Mouse (Mus musculus) cerebellum, adult 9-10 months (tissue): ENCODE measurements at regions not wholly inside any gene's neighbourhood (a gene's known extent, or its start where the extent isn't known, plus 50 kb on each side); places are given as distances from the start of the nearest gene placed in this dataset.
A peak's percentile ranks its signal among the peaks of the same experiment; 100 is the strongest.

Source experiments
- DNase-seq: peaks from one replicate; pipeline ENCODE4 v3.0.0; 2022

- DNase-seq = no peak
These were observed 59.7 kb upstream of the Ppara start for GRCm38 (mm10) chr15:85675126-85675525.

GRCm38 (mm10) chr15:85675736-85676135 is 59.0 kb upstream of the Ppara start:
- DNase-seq = no peak

GRCm38 (mm10) chr15:85676156-85676555 is 58.6 kb upstream of the Ppara start:
- DNase-seq = no peak

- DNase-seq = no peak
These were observed 57.9 kb upstream of the Ppara start for GRCm38 (mm10) chr15:85676871-85677270.

- peak; percentile 73 for DNase-seq
These were observed 57.4 kb upstream of the Ppara start for GRCm38 (mm10) chr15:85677381-85677780.

- peak; percentile 92 for DNase-seq
These were observed 56.9 kb upstream of the Ppara start for GRCm38 (mm10) chr15:85677855-85678254.

- peak; percentile 79 for DNase-seq
These were observed 56.4 kb upstream of the Ppara start for GRCm38 (mm10) chr15:85678351-85678895.

- no peak for DNase-seq
These were observed 55.6 kb upstream of the Ppara start for GRCm38 (mm10) chr15:85678981-85679708.

GRCm38 (mm10) chr15:85679864-85680428 is 54.8 kb upstream of the Ppara start:
- peak; percentile 61 for DNase-seq

GRCm38 (mm10) chr15:85680460-85681224 is 54.1 kb upstream of the Ppara start:
- DNase-seq = peak; percentile 63

- peak; percentile 55 for DNase-seq
These were observed 52.7 kb upstream of the Ppara start for GRCm38 (mm10) chr15:85682116-85682515.

- DNase-seq = no peak
These were observed 52.0 kb upstream of the Ppara start for GRCm38 (mm10) chr15:85682780-85683179.

- DNase-seq = no peak
These were observed 51.5 kb upstream of the Ppara start for GRCm38 (mm10) chr15:85683271-85683670.

GRCm38 (mm10) chr15:85683716-85684115 is 51.1 kb upstream of the Ppara start:
- peak; percentile 52 for DNase-seq

- DNase-seq = peak; percentile 46
These were observed 50.5 kb upstream of the Ppara start for GRCm38 (mm10) chr15:85684164-85684708.

GRCm38 (mm10) chr15:85684875-85685274 is 49.9 kb upstream of the Ppara start:
- DNase-seq = no peak
